In genomic region chr17:30164818-30165217, GRCm38 (mm10) we compare ENCODE assay signal across 12 mouse cellular contexts.
DNase-seq lines count a peak whose midpoint lies in the region.
"Had no signal": no experiment of that assay in that cellular context is flagged by ENCODE, and none has a peak within 500 bp of the region (broad histone marks: within the 10 kb centered on the region; RNA-seq: fewer than 3 reads in every experiment).

No protein-coding gene starts in this region.

- intact Hi-C loops in heart, postnatal 10 days (cut with DNase I) = no loop called here

- DNase-seq in adrenal gland, adult (ENCODE audit: inconsistent age in 2 of 2, low spot score in 1 of 2) = peak; percentile 39 to 51
- DNase-seq in adrenal gland, adult 2 months = no peak
- peak; percentile 26 for DNase-seq in lung, postnatal 10 days
- no peak for DNase-seq in lung, postnatal 14 days
- peak; percentile 26 for DNase-seq in heart, adult 8-10 months (ENCODE audit: low spot score)
- DNase-seq in heart, postnatal 10 days = peak; percentile 48 to 53
- no peak for DNase-seq in gastrocnemius, adult 8-10 months (ENCODE audit: low spot score in 2 of 2)
- no peak for DNase-seq in frontal cortex, postnatal 36 days (ENCODE audit: low spot score in 2 of 2)
- DNase-seq: kidney, adult 9 months; liver; right cerebral cortex, postnatal 4 days; thymus, postnatal 36 days had no signal

Comparison
In these comparisons a context has a peak if more than half of its experiments do, and no peak if none do; other contexts are left out.
1. DNase-seq: peak in adrenal gland, adult (2 of 2), lung, postnatal 10 days (single experiment), heart, adult 8-10 months (single experiment) and heart, postnatal 10 days (2 of 2); none in adrenal gland, adult 2 months (single experiment), lung, postnatal 14 days (single experiment), gastrocnemius, adult 8-10 months (0 of 2) and frontal cortex, postnatal 36 days (0 of 2).